Mouse (Mus musculus): ENCODE measurements at regions not wholly inside any gene's neighbourhood (a gene's known extent, or its start where the extent isn't known, plus 50 kb on each side); places are given as distances from the start of the nearest gene placed in this dataset.
A peak's percentile ranks its signal among the peaks of the same experiment; 100 is the strongest.

DNA sequence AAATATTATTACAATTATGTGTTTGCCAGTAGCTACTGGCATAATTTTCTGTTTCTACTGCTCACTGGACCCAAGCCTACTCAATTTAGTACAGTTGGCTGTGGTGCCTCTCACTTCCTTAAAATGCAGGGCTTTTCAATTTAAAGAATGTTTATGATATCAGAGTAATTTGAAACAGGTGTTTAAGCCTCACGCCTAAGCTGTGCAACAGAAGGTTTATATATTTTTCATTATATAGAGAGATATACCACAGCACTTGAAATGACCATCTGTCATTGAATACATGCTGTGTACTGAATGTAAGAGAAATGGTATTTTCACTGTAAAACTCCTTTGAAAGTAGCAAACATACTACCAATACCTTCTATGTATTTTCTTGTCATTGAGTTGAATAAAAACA is 376.8 kb downstream of the Otol1 start:
- peak in 1 of 2 experiments; percentile 2 for DNase-seq (ENCODE audit: low spot score in 2 of 2)

GRCm38 (mm10) chr3:70385961-70386360 is 378.5 kb downstream of the Otol1 start:
- no peak for DNase-seq (ENCODE audit: low spot score in 2 of 2)

DNA sequence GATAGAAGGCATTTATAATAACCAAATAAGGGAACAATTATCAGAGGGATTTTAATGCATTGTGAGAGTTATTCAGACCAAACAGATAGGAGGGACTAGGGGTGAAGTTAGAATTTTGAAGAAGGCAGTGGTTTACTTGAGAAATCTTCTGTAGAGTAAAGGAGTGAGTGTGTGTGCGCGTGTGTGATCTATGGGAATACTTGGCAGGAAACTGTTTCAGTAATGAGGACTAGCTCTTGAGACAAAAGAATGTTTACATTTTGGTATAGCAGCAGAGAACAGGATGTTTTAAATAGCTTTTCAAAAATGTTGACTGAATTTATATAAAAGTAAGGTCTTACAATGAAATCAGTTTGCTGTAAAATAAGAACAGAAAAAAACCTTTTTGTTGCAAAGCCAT is 393.8 kb downstream of the Otol1 start:
- no peak for DNase-seq (ENCODE audit: low spot score in 2 of 2)

GRCm38 (mm10) chr3:70406571-70406970 is 399.2 kb downstream of the Otol1 start:
- DNase-seq (ENCODE audit: low spot score in 2 of 2), result peak in 1 of 2 experiments; percentile 23

- DNase-seq (ENCODE audit: low spot score in 2 of 2), result no peak
These were observed 410.9 kb downstream of the Otol1 start for GRCm38 (mm10) chr3:70418273-70418672.

DNA sequence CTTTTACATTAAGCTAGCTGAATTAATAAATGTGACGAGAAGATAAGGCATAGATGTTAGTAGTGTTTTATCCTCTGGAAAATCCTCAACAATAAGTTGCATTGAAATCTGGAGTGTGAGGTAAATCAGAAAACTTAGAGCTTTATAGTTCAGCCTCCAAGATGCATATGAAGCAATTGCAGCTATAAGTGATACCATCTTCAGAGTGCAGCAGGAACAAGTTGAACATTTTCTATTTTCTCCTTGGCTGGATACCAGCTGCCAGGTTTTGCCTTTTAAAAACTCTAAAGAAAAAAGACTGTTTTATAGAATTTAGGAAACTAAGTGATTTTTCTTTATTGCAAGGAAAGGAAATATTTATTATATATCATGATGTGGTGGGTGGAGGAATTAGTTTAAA is 414.6 kb downstream of the Otol1 start:
- peak in 1 of 2 experiments; percentile 46 for DNase-seq (ENCODE audit: low spot score in 2 of 2)

GRCm38 (mm10) chr3:70422669-70423068 is 415.3 kb downstream of the Otol1 start:
- DNase-seq (ENCODE audit: low spot score in 2 of 2), result peak in 1 of 2 experiments; percentile 16

DNA sequence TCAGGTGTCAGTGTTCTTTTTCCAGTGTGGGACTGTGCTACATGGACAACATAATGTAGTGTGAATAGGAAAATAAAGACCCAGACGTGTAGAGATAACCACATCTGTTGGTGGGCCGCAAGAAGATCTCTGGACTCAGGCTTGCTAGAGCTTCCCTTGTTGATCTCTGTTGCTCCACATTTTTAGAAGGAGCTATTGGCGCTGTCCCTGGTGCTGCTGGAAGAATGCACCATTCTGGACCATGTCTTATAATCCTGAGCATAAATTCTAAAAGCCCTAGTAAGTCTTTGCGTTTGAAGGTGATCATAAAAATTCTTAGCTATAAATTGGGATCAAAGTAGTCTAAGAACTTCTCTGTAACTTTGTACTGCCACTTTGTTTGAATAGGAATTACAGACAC is 429.3 kb downstream of the Otol1 start:
- DNase-seq (ENCODE audit: low spot score in 2 of 2), result no peak

- DNase-seq (ENCODE audit: low spot score in 2 of 2), result peak in 1 of 2 experiments; percentile 2
These were observed 449.9 kb downstream of the Otol1 start for GRCm38 (mm10) chr3:70457181-70457847.

- DNase-seq (ENCODE audit: low spot score in 2 of 2), result no peak
These were observed 453.4 kb downstream of the Otol1 start for GRCm38 (mm10) chr3:70460811-70461210.

DNA sequence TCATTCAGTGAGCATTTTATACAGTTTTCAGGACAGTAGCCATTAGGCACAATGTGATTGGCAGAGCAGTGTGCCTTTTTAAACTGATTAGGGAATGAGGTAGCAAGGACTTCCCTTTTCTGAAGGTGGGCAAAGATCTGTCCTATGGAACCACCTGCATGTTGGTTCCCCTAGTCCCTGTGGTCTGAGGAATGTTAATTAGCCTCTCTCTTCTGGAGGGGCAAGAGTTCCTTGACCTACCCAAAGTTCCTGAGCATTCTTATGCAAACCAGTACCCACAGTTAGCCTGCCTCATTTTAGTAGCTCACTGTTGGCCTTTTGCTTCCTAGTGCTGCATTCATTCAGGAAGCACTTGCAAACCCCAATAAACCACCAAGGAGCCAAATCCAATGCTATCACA is 455.8 kb downstream of the Otol1 start:
- DNase-seq (ENCODE audit: low spot score in 2 of 2), result no peak

DNA sequence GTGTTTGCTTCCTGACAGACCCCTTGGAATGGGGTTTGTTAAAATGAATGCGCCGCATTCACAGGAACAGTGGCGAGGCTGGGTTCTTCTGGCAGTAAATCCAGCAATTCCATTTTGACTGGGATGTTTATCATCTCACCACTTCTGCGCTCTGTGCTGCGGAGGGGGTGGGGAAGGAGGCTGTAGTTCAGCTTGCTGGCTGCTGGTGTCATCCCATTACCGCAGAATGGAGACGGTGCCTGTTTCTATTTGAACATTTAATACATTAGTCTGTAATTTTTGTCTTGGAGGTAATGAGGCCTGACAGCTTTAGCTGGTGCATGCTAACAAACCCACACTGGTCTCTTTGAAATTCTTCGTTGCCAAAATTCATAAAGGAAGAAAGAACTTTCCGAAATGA is 475.1 kb downstream of the Otol1 start:
- peak; percentile 23 to 58 for DNase-seq (ENCODE audit: low spot score in 2 of 2)

DNA sequence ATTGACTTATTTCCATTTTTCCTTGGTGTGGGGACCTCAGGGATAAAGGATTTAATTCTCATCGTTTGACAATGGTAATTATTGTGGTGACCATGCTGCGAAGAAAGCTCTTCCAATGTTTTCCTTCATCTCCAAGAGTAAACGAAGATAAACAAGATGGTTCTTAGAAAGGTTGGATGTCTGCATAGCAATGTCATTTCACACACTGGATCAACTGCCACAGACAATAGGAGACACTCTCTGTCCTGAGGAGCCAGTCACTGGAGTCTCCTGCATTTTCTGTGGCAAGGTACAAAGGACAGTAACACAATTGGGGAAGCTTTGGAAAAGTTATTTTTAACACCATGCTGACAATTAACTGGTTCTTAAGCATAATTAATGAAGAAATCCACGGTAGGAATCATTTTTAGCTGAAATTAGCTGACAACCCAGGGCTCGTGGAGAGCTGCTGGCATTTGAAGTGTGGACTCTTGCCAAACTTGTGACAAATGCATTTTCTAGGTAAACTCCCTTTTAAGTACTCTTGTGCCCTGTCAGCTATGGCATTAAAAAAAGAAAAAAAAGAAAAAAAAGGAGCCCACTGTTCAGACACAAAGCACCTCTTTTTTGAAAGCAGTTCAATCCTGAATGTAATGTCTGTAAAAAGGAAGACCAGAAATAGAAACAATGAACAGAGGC is 475.8 kb downstream of the Otol1 start:
- no peak for DNase-seq (ENCODE audit: low spot score in 2 of 2)

DNA sequence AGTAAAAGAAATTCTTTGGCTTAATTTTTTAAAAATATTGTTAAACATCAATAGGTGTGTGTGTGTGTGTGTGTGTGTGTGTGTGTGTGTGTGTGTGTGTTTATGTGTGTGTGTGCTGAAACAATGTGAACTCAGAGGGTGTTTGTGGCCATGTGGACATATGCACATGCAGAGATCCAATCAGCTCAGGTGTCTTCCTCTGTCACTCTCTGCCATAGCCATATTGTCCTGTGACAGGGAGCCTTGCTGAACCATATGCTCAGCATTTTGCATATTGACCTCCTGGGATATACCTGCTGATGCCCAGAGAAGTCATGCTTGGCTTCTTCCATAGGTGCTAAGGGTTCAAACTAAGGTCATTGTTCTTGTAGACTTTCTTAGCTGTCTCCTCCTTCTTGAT is 489.0 kb downstream of the Otol1 start:
- no peak for DNase-seq (ENCODE audit: low spot score in 2 of 2)

- DNase-seq (ENCODE audit: low spot score in 2 of 2), result no peak
These were observed 492.9 kb downstream of the Otol1 start for GRCm38 (mm10) chr3:70500245-70500858.

DNA sequence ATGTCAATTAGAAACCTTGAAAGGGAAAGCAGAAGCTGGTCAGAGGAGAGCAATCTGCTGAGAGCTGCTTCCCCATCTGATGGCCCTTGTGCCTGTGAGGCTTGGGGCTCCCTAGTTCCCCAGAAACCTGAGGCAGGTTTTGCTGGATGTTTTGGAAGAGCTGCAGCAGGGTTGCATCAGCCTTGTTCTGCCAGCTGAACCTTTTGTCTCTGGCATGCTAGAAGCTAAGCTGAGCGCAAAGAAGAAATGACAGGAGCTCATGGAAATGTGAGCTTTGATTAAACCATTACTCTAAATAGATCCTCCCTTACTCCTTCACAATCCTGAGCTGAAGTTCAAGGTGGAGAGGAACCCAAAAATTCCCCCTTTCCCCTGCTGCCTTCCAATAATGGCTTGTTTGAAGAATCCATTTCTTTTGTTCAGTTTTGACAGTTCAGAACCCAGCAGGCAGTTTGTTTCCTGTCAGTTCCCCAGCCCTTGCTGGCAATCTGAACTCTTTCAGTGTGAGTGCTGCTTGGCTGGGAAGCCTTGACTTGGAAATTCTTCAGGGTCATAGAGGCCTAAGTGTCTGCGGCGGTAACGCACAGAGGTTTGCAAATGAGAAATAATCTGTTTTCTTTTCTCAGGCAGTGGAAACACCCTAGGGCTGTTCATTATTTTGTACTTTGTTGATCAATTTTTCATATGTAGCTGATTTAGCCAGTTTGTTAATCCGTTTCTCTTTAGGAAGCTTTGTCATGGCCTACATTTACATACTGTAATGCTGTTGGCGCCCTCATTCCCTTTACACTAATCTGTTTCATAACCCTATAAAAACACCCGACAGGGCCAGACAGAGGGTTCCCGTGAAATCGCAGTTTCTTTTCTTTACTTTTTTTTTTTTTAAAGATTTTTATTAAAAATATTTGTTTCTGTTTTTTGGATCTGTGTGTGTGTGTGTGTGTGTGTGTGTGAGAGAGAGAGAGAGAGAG is 493.9 kb downstream of the Otol1 start:
- DNase-seq (ENCODE audit: low spot score in 2 of 2), result peak in 1 of 2 experiments; percentile 47

GRCm38 (mm10) chr3:70533593-70534321 is 526.3 kb downstream of the Otol1 start:
- DNase-seq (ENCODE audit: low spot score in 2 of 2), result no peak

DNA sequence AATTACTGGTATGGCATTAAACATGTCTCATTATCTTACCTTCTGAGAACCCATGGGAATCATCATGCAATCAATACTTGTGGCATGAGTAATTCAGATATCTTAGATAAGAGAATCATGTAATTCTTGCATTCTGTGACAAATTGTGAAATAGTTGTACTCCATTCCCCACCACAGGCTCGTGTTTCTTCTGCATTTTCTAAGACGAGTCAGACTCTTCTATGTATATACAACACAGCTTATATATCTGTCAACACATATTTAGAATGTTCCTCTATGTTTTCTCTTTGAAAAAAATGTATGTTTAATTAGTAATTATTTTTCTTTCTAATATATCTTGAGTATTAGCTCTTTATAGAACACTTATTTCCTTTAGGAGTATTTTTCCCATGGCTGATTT is 527.7 kb downstream of the Otol1 start:
- DNase-seq (ENCODE audit: low spot score in 2 of 2), result no peak

- peak; percentile 34 to 48 for DNase-seq (ENCODE audit: low spot score in 2 of 2)
These were observed 536.5 kb downstream of the Otol1 start for GRCm38 (mm10) chr3:70543911-70544310.

DNA sequence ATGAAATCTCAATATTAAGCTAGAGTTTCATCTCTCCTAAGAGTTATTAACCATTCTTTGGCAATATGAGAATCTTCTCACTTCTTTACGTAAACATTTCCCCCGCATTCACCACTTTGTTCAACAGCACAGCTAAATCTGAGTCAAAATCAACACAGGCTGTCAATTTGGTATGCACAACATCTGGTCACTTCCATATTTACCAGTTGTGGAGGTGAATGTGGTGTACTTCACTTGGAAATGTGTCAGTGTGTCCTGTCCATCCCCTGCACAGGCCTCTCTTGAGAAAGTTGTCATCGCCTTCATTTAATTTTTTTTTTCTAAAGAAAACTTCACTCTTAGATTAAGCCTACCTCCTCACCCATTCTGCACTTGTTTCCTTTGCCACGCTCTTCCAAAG is 550.4 kb downstream of the Otol1 start:
- DNase-seq (ENCODE audit: low spot score in 2 of 2), result peak in 1 of 2 experiments; percentile 12
